Mouse (Mus musculus) heart, embryonic 16.5 days (tissue): ENCODE measurements at regions not wholly inside any gene's neighbourhood (a gene's known extent, or its start where the extent isn't known, plus 50 kb on each side); places are given as distances from the start of the nearest gene placed in this dataset.

Experiments used
- ATAC-seq: fragments of 200-750 bp; cut with Nextera tagmentation; replicated peaks from 2 replicates; pipeline ENCODE4 v1.8.0; 2017; ENCODE audit warnings: moderate number of reproducible peaks; ENCODE audit not compliant: insufficient read depth, low FRiP score; ENCODE audit errors: extremely low read depth
- H3K27ac ChIP-seq: fragments of 300-500 bp; sonication (generic); 2 replicates; pipeline ENCODE4 v1.5.1; 2014; ENCODE audit warnings: mild to moderate bottlenecking, low read length, control low read depth, moderate library complexity
- H3K27me3 ChIP-seq: fragments of 300-500 bp; sonication (generic); 2 replicates; pipeline ENCODE4 v1.6.1; 2014; ENCODE audit warnings: low read length, mixed read lengths; ENCODE audit not compliant: control insufficient read depth, insufficient read depth
- H3K36me3 ChIP-seq: fragments of 300-500 bp; sonication (generic); 2 replicates; pipeline ENCODE4 v1.6.1; 2014; ENCODE audit not compliant: control insufficient read depth, insufficient read depth
- H3K4me1 ChIP-seq: fragments of 300-500 bp; sonication (generic); 2 replicates; pipeline ENCODE4 v1.6.1; 2014; ENCODE audit warnings: low read length, mixed read lengths; ENCODE audit not compliant: control insufficient read depth, insufficient read depth
- H3K4me2 ChIP-seq: fragments of 300-500 bp; sonication (generic); 2 replicates; pipeline ENCODE4 v1.6.1; 2014; ENCODE audit warnings: low read depth, mild to moderate bottlenecking, control low read depth, low read length
- H3K4me3 ChIP-seq: fragments of 300-500 bp; sonication (generic); 2 replicates; pipeline ENCODE4 v1.5.1; 2014; ENCODE audit warnings: mild to moderate bottlenecking, control low read depth, low read length
- H3K9ac ChIP-seq: fragments of 300-500 bp; sonication (generic); 2 replicates; pipeline ENCODE4 v1.6.1; 2014; ENCODE audit warnings: low read length, control low read depth
- H3K9me3 ChIP-seq: fragments of 300-500 bp; sonication (generic); replicated peaks from 2 replicates; pipeline ENCODE4 v1.6.1; 2016; ENCODE audit warnings: low read length; ENCODE audit not compliant: control insufficient read depth
- WGBS: fragments of 180-500 bp; shearing (Covaris S2); extraction: QIAGEN DNeasy Blood & Tissue Kit; methylation state at CpG from one replicate; pipeline ENCODE4 v1.1.7; 2014; 5-methylcytosine and 5-hydroxymethylcytosine counted together

DNA sequence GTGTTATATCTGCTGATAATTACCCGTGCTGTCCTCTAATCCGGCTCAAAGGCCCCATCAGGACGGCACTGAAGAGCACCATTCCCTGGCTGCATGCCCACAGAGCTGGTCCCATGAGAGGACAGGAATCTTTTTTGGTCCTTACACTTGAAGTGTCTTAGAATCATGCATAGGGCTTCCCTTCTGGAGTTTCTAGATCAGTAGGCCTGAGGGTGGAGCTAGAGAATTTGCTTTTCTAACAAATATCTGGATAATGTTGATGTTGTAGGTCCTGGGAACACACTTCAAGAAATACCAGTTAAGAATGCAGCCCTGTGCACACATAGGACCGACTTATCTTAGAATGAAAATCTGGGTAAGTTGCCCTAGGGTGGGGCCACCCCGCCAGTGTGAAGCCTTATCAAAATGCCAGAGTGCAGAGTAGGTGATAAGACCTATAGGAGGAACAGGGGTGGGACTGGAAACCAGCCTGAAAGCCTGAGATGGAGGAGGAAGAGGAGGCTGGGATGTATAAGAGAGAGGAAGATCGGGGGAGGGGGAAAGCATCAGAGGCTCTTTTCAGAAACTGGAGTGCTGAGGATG lies 111.2 kb downstream of the Bdh1 start:
- H3K4me3 ChIP-seq, result no peak overlapping the region
- H3K9me3 ChIP-seq, result no peaks in the 10 kb centered on the region
- no peaks in the 10 kb centered on the region for H3K36me3 ChIP-seq
- ATAC-seq, result no peak
- no peak overlapping the region for H3K4me2 ChIP-seq
- 25% methylated on average over 6 of the region's 6 CpGs for WGBS
- H3K9ac ChIP-seq, result no peak overlapping the region
- no peak overlapping the region for H3K27ac ChIP-seq
- H3K27me3 ChIP-seq, result no peaks in the 10 kb centered on the region
- peaks cover 7% of the 10 kb centered on the region; the same call in 1 of the 2 replicates for H3K4me1 ChIP-seq

DNA sequence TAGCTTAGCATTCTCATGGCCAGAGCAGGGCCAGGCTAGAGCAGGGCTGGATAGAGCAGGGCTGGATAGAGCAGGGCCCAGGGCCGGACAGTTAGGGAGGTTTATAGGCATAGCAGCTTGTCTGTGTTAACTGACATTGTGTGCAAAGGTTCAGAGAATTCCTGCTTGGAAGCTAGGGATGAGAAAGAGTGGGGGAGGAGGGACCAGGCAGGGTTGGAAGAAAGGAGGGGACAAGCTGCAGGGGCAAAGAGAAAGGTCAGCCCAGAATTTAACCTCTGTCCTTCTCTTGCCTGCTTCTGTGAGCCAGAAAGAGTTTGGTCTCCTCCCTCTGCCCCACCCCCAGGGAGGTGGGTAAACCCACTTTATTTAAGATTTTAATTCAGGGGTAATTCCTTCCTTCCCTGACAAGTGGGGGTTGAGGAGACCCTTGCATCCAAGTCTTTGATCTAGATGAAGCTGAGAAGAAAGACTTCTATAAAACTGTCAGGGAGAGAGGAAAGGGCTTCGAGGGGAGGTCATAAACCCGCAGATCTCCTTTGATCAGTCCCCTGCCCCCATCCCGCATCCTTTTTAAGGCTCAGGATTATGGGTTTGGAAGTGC lies 112.9 kb downstream of the Bdh1 start:
- H3K9ac ChIP-seq, result no peak overlapping the region
- ATAC-seq, result no peak
- no peaks in the 10 kb centered on the region for H3K27me3 ChIP-seq
- no peak overlapping the region for H3K4me3 ChIP-seq
- peaks cover 7% of the 10 kb centered on the region; the same call in 1 of the 2 replicates for H3K4me1 ChIP-seq
- H3K9me3 ChIP-seq, result no peaks in the 10 kb centered on the region
- H3K36me3 ChIP-seq, result no peaks in the 10 kb centered on the region
- no peak overlapping the region for H3K27ac ChIP-seq
- WGBS, result 57% methylated on average over 4 of the region's 4 CpGs
- no peak overlapping the region for H3K4me2 ChIP-seq

DNA sequence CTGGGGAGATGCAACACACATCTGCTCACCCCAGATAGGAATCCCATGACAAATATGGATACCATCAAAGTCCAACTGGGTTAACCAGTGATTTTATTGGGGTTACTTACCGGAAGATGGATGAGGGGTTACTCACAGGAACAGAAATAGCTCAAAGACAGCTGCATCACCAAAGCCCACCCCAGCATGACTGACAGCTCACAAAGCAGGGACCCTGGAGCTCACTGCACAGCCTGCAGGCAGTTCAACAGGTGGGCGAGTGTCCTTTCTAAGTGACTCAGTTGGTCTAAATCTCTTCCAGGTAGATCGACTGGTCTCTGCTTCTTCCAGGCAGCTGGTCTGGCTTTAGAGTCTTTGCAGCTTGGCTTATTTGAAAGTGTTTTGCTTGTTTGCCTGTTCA lies 114.2 kb downstream of the Bdh1 start:
- Histone ChIP-seq H3K9me3 (no peaks in the 10 kb centered on the region), H3K4me2 (no peak overlapping the region), H3K4me3 (no peak overlapping the region), H3K4me1 (peaks cover 7% of the 10 kb centered on the region; the same call in 1 of the 2 replicates), H3K9ac (no peak overlapping the region), H3K27me3 (no peaks in the 10 kb centered on the region), H3K27ac (no peak overlapping the region), H3K36me3 (no peaks in the 10 kb centered on the region)
- WGBS, result 82% methylated on average over 3 of the region's 3 CpGs
- ATAC-seq, result no peak

DNA sequence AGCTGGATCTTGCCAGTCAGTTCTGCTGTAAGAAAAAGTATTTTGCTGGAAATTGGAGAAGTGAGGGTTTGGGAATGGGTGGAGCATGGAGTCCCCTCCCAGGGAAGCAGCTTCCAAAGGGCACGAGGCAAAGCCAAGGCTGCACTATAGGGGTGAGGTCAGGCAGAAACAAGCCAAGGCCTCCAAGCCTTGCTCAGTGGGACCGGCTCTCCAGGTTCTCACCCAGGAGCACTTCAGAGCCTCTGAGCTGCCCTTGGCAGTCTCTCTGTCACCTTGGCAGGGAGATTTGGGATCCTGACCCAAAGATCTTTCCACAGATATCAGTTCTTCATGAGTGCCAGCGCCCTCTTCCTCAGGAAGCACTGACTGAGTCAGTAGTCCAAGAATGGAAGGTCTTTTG lies 116.5 kb downstream of the Bdh1 start:
- no peak for ATAC-seq
- no peaks in the 10 kb centered on the region for H3K36me3 ChIP-seq
- H3K27me3 ChIP-seq, result 0 out of 2 replicates have a peak, but pooled peaks cover 3% of the 10 kb centered on the region
- WGBS, result 75% methylated on average over 3 of the region's 3 CpGs
- H3K9me3 ChIP-seq, result no peaks in the 10 kb centered on the region
- no peak overlapping the region for H3K9ac ChIP-seq
- no peak overlapping the region for H3K4me2 ChIP-seq
- H3K27ac ChIP-seq, result no peak overlapping the region
- H3K4me3 ChIP-seq, result no peak overlapping the region
- no peaks in the 10 kb centered on the region; the same call in 1 of the 2 replicates for H3K4me1 ChIP-seq

DNA sequence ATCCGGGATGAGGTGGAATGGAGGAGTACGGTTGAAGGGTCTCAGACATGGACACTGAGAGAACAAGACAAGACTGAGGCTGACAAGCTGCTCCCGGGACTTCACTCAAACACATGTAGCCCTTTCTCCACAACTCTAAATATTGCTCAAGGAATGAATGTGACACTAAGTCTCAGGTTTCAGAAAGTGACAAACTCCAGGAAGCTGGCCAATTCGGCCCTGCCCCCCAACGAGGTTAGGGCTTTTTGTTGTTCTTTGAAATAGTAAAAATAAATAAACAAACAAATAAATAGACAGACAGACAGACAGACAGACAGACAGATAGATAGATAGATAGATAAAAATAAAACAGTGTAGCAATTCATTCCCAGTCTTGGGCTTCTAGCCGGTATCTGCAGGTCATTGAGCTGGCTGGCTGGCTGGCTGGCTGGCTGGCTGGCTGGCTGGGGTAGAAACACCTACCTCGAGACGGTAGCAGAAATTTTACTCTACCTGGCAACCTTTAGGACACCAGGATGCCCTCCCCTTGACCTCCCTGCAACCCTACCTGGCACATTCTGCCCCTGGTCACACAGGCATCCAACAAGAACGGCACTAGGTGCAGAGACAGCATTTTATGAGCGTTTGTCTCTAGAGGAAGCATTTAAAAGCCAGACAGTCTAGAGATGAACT lies 119.6 kb upstream of the Dlg1 start:
- H3K4me2 ChIP-seq, result no peak overlapping the region
- 50% methylated on average over 10 of the region's 10 CpGs for WGBS
- no peak overlapping the region for H3K27ac ChIP-seq
- H3K9me3 ChIP-seq, result no peaks in the 10 kb centered on the region
- H3K36me3 ChIP-seq, result no peaks in the 10 kb centered on the region
- no peak overlapping the region for H3K4me3 ChIP-seq
- no peaks in the 10 kb centered on the region for H3K4me1 ChIP-seq
- H3K9ac ChIP-seq, result no peak overlapping the region
- H3K27me3 ChIP-seq, result peaks cover 23% of the 10 kb centered on the region
- ATAC-seq, result no peak

DNA sequence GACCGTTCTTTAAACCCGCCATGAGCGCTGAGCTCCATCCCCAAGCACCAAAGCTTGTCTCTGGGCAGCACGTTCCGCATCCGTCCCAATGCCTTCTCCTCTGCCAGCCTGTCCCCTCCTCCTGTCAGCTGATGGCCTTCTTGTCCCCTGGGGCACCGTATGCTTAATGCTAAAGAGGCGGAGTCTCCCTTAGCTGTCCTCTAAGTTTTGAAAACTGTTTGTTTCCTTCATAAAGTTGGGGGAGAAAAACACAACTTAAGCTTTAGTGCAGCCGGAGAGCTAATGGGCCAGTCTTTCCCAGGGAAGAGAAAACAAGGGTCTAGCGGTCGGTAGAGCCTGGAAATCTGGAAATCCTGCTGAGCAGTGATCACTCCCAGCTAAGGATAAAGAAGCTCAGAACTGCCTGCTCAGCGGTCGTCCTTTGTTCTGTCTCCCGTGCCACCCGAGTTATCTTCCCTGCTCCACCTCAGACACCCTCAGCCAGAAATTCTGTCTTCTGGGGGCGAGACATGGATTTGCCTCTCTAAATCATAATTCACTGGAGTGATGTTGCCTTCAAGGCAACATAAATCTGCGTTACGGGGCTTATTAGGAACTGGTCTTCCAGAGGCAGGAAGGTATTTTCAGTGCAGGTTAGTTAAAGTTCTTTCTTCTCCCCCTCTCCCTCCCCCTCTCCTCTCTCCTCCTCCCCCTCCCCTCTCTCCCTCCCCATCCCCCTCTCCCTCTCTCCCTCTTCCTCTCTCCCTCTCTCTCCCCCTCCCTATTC lies 117.0 kb upstream of the Dlg1 start:
- no peaks in the 10 kb centered on the region for H3K9me3 ChIP-seq
- peak; percentile 32; the same call in 1 of the 2 replicates for ATAC-seq
- H3K4me1 ChIP-seq, result no peaks in the 10 kb centered on the region
- H3K4me3 ChIP-seq, result peak overlapping the region; percentile 27
- peaks cover 23% of the 10 kb centered on the region for H3K27me3 ChIP-seq
- H3K4me2 ChIP-seq, result peak overlapping the region; percentile 59
- 4% methylated on average over 18 of the region's 18 CpGs for WGBS
- H3K36me3 ChIP-seq, result no peaks in the 10 kb centered on the region
- peak overlapping the region; percentile 48; the same call in 1 of the 2 replicates for H3K9ac ChIP-seq
- no peak overlapping the region for H3K27ac ChIP-seq

DNA sequence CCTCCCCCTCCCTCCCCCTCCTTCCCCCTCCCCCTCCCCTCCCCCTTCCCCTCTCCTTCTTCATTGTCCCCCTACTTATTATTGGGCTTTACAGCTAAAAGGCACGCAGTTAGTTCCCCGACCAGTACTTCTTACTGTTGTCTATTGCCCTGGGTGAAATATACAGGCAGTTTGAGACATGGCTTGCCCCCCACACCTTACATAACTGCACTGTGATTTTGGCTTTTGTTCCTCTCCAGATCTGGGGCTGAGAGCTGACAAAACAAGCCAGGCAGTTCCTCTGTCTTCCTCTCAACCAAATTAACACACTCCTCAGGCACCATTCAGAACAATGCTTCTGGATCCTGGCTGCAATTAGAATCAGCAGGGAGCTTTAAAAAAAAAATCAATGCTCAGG lies 116.4 kb upstream of the Dlg1 start:
- WGBS, result 10% methylated on average over 2 of the region's 2 CpGs
- no peak overlapping the region for H3K4me3 ChIP-seq
- H3K27ac ChIP-seq, result no peak overlapping the region
- ATAC-seq, result no peak
- H3K36me3 ChIP-seq, result no peaks in the 10 kb centered on the region
- no peak overlapping the region for H3K9ac ChIP-seq
- H3K9me3 ChIP-seq, result no peaks in the 10 kb centered on the region
- H3K27me3 ChIP-seq, result peaks cover 23% of the 10 kb centered on the region
- no peak overlapping the region for H3K4me2 ChIP-seq
- no peaks in the 10 kb centered on the region for H3K4me1 ChIP-seq

DNA sequence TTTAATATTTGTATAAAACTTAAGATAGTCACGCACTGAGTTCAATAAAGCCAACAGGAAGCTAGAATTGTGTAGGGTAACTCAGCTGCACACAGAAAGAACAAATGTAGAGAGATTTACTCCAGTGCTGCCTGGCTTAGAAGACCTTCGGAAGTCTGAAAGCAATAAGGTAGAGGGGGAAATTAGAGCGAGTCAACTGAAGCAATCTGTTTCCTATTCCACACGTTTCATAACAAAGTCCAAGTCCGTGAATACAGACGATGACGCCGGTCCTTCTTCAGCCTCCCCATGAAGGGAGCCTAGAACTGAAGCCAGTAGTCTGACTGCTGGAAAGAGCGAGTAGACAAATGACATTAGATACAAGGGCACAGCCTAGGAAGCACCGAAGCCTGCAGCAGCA lies 115.9 kb upstream of the Dlg1 start:
- no peak overlapping the region for H3K4me3 ChIP-seq
- 77% methylated on average over 10 of the region's 10 CpGs for WGBS
- no peak for ATAC-seq
- peaks cover 23% of the 10 kb centered on the region for H3K27me3 ChIP-seq
- H3K27ac ChIP-seq, result no peak overlapping the region
- H3K9ac ChIP-seq, result no peak overlapping the region
- H3K4me2 ChIP-seq, result no peak overlapping the region
- H3K9me3 ChIP-seq, result no peaks in the 10 kb centered on the region
- H3K4me1 ChIP-seq, result no peaks in the 10 kb centered on the region
- no peaks in the 10 kb centered on the region for H3K36me3 ChIP-seq

DNA sequence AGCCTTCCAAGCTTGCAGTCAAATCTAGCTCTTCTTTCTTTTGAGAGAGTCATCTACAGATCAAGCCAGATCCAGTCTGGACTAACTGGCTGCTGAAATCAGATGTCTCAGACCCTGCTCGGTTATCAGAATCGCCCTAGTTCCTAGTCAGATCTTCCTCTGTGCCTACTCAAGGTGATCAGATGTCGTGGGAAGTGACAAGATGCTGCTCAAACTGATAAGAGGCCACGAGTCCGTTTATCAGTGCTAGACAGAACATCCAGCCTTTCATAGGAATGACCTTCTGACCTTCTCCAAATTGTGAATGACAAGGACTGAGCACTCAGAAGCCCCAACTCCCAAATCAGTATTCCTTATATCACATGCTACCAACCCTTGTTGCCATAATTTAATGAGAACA lies 113.3 kb upstream of the Dlg1 start:
- Histone ChIP-seq H3K9ac (no peak overlapping the region), H3K4me1 (no peaks in the 10 kb centered on the region), H3K36me3 (no peaks in the 10 kb centered on the region), H3K4me3 (no peak overlapping the region), H3K9me3 (no peaks in the 10 kb centered on the region), H3K4me2 (no peak overlapping the region), H3K27me3 (peaks cover 8% of the 10 kb centered on the region), H3K27ac (no peak overlapping the region)
- no peak for ATAC-seq
- WGBS, result 38% methylated on average over 5 of the region's 5 CpGs
